Mouse (Mus musculus): ENCODE data around the gene Cdh23.

DNA sequence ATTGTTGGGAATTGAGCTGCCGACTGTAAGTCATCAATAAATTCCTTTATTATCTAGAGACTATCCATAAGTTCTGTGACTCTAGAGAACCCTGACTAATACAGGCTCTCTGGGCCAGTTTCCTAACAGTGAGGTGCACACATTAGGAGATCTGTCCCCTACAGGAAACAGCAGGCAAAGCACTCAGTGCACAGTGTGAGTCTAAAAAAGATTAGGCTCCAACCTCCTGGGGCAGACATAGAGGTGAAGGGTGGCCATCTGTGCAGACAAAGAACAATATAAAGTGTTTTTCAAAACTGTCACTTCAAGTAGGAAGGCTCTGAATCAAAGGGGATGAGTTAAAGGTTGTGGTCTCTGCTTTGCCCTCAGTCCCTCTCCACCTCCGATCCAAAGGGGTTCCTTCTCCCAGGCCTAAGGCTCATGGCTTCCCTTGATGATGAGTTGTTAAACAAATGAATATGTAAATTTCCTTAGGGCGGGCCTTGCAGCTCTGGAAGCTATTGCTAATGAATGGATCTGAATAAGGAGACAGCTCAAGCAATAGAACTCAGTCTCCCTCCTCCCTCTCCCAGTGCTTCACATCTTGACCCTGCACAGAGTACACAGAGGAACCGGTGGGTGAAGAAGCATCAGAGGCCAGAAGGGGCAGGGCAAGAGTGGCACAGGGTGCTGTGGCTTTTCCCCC lies 143.2 kb downstream of the Cdh23 start:
- TF ChIP-seq CTCF (IDR thresholded peaks at IDR 0.05; ENCODE audit: borderline replicate concordance, extremely low read depth, insufficient read depth, insufficient read length), result no peak; the same call in 1 of the 2 replicates
- no peak for TF ChIP-seq POLR2A (IDR thresholded peaks at IDR 0.05; ENCODE audit: borderline replicate concordance, extremely low read depth, insufficient read depth, insufficient read length, poor library complexity, severe bottlenecking)

All from brain, embryonic 14.5 days (tissue).